Mouse (Mus musculus) urinary bladder, postnatal 14 days (tissue): ENCODE measurements at regions not wholly inside any gene's neighbourhood (a gene's known extent, or its start where the extent isn't known, plus 50 kb on each side); places are given as distances from the start of the nearest gene placed in this dataset.

Source experiments
- DNase-seq: peaks from one replicate; pipeline ENCODE4 v3.0.0; 2021; ENCODE audit warnings: low spot score

- DNase-seq = no peak
Measured at GRCm38 (mm10) chr15:62994691-62995090, 850.3 kb downstream of the Gsdmc2 start.

GRCm38 (mm10) chr15:62986871-62987270 is 858.1 kb downstream of the Gsdmc2 start:
- DNase-seq = no peak

GRCm38 (mm10) chr15:62986147-62986546 is 858.8 kb downstream of the Gsdmc2 start:
- DNase-seq = no peak

GRCm38 (mm10) chr15:62970566-62970965 is 874.4 kb downstream of the Gsdmc2 start:
- DNase-seq = no peak

- DNase-seq = no peak
Measured at GRCm38 (mm10) chr15:62962681-62963080, 882.3 kb downstream of the Gsdmc2 start.

- DNase-seq = no peak
Measured at GRCm38 (mm10) chr15:62960623-62961022, 884.4 kb downstream of the Gsdmc2 start.

GRCm38 (mm10) chr15:62958506-62959330 is 886.3 kb downstream of the Gsdmc2 start:
- DNase-seq = no peak

GRCm38 (mm10) chr15:62954889-62955288 is 890.1 kb downstream of the Gsdmc2 start:
- DNase-seq = no peak

- DNase-seq = no peak
Measured at GRCm38 (mm10) chr15:62954322-62954820, 890.6 kb downstream of the Gsdmc2 start.

- DNase-seq = no peak
Measured at GRCm38 (mm10) chr15:62953215-62953941, 891.6 kb downstream of the Gsdmc2 start.

GRCm38 (mm10) chr15:62952487-62953214 is 892.3 kb downstream of the Gsdmc2 start:
- DNase-seq = no peak

- DNase-seq = no peak
Measured at GRCm38 (mm10) chr15:62939416-62939815, 905.6 kb downstream of the Gsdmc2 start.

- no peak for DNase-seq
Measured at GRCm38 (mm10) chr15:62937756-62938155, 907.2 kb downstream of the Gsdmc2 start.

- DNase-seq = peak; percentile 6
Measured at GRCm38 (mm10) chr15:62934522-62935189, 910.3 kb downstream of the Gsdmc2 start.

GRCm38 (mm10) chr15:62920520-62920919 is 924.5 kb downstream of the Gsdmc2 start:
- DNase-seq = no peak

- DNase-seq = no peak
Measured at GRCm38 (mm10) chr15:62919264-62919663, 925.7 kb downstream of the Gsdmc2 start.

- no peak for DNase-seq
Measured at GRCm38 (mm10) chr15:62908379-62908778, 936.6 kb downstream of the Gsdmc2 start.

- DNase-seq = no peak
Measured at GRCm38 (mm10) chr15:62907181-62907580, 937.8 kb downstream of the Gsdmc2 start.

- peak; percentile 53 for DNase-seq
Measured at GRCm38 (mm10) chr15:62903047-62903822, 941.7 kb downstream of the Gsdmc2 start.

- DNase-seq = no peak
Measured at GRCm38 (mm10) chr15:62901955-62902354, 943.0 kb downstream of the Gsdmc2 start.

GRCm38 (mm10) chr15:62889798-62890197 is 955.2 kb downstream of the Gsdmc2 start:
- DNase-seq = no peak
